Mouse (Mus musculus): ENCODE results near the gene Maml2. TPM values are rescaled to one million over a fixed set of nuclear protein-coding genes. Genes with fewer than 3 reads are reported as not detected.

Gene Maml2
- 1.1 and 3.5 TPM in 2 replicates for polyA plus RNA-seq (2012; ENCODE audit: low replicate concordance)

DNA sequence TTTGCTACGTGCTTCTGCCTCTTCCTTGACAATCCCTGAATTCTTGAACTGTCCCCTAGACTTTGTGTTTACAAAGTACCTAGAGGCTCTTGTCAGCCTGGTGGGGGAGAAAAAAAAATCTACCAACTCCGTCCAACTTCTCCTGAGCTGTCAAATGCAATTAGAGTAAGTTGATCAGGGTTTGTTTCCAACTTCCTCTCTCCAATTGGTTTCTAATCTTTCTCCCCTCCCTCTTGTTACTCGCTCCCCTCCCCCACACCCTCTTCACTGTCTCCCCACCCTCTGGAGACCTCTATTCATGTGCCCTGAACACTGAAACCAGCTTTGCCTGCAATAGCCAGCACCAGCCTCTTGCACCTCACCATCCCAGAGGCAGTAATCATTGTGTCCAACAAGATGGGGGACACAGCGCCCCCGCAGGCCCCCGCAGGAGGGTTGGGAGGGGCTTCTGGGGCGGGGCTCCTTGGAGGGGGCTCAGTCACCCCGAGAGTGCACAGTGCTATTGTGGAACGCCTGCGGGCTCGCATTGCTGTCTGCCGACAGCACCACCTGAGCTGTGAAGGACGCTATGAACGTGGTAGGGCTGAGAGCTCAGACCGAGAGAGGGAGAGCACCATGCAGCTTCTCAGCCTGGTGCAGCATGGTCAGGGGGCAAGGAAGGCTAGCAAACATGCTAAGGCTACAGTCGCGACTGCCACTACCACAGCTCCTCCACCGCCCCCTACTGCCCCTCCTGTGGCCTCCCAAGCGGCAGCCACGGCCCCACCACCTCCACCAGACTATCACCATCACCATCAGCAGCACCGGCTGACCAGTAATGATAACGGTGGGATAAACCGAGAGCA, at the start of gene Maml2:
TSS of gene Maml2 (plus strand) at position 290 of the 845 bp plus-strand sequence.

DNA sequence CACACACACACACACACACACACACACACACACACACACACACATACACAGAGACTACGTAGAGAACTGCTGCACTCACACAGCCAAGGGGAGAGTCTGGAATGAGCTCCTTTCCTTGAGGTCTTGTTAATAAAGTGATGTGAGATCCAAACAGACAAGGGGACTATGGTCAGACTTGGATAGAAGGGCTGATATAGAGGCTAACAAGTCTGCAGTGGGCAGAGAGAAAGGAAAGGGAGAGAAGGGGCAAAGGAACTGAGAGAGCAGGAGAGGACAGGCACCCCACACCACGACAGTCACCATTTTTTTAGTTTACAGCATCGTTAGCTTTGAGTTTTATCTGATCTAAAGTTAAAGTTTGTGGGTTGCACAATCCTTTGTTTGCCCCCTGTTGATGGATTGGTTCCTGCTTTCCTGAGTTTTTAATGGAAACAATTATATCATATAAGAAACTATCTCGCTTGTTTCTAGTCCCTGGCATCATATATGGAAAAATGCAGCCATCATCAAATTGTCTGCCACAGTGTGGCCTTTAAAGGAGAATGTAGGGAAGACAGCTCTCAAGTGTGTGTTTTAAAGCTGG, 149.0 kb downstream of the Maml2 start, which contains the start of gene Gm17571:
TSS of gene Gm17571 (minus strand) at position 51 of the 583 bp plus-strand sequence.

DNA sequence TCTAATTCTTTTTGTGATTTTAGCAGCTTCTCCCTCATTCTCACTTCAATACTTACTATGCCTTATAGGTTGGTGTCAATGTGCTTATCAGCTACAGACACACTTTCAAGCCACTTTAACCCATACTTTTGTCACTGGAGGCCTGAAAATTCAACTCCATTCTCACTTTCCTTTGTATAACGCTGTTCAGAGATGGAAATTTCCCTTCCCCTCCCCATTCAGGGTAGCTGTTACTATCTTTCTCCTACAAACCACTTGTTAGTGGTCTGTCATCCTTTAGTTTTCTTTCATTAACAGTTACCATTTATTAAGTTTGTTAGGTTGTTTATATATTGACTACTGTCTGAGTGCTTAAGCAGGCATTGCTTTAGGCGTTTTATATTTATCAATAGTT, 450.6 kb downstream of the Maml2 start, which contains the start of gene Mtmr2:
TSS of gene Mtmr2 (plus strand) at position 7 of the 394 bp plus-strand sequence.

Other genes with a start within 250 kb of the Maml2 start
- gene Jrkl, start 52.1 kb upstream of the Maml2 start, polyA plus RNA-seq (2012; ENCODE audit: low replicate concordance): 0.05 TPM in 1 of 2 replicates, not detected in the other
- gene Ccdc82, start 51.0 kb upstream of the Maml2 start, polyA plus RNA-seq (2012; ENCODE audit: low replicate concordance): 0.87 and 3.8 TPM in 2 replicates
- gene Gm17571, start 148.8 kb downstream of the Maml2 start, polyA plus RNA-seq (2012; ENCODE audit: low replicate concordance): not detected in 2 replicates

Measured in leukemia stem cell, adult 10-12 weeks (primary cell).